In the genomic region with DNA sequence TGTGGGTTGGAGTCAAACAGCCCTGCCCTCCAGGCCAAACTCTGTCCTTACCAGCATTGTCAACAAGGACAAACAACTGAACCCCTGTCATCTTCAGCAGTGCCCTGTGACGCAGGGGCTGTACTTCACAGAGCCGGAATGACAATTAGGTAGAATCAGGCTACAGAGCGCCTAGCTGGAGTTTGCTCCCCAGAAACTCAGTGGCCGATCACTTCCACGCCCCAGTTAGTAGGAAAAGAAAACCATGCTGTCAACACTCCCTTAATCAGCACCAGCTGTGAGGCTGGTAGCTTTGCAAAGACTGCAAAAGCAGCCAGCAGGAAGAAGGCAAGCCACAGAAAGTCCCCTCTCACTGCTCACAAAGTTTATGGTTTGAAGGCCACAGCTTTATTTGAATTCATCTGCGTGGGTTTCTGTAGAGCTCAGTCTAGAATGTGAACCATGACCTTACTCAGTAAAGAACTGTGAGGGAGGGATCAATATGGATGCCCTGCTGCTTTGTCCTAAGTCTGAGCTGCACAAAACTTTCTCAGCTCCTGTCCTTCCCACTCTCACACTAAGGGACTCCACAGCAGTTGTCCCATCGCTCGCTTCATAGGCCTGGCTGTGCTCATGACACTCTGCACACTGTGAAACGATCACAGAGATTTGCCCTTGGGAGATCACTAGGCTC, we compare ENCODE assay signal across 11 mouse cellular contexts. TPM values are rescaled to one million over a fixed set of nuclear protein-coding genes. Genes with fewer than 3 reads are reported as not detected.
DNase-seq lines count a peak whose midpoint lies in the region; ATAC-seq and TF ChIP-seq lines count a peak whose summit lies in the region.
"Had no signal": no experiment of that assay in that cellular context is flagged by ENCODE, and none has a peak within 500 bp of the region (broad histone marks: within the 10 kb centered on the region; RNA-seq: fewer than 3 reads in every experiment).

No protein-coding gene starts in this region.

- no peak for TF ChIP-seq CTCF in kidney, postnatal 0 days (IDR thresholded peaks at IDR 0.05; ENCODE audit: low read depth)

- H3K4me3 ChIP-seq in kidney, postnatal 0 days (replicated peaks; ENCODE audit: low read depth, low read length), result no peak overlapping the region

- intact Hi-C loops in heart, postnatal 36 days (cut with DNase I), result loop anchor here (10.0 kb wide), 1 partner anchor 62 kb away; no protein-coding TSS in a partner anchor

- no peaks in the 10 kb centered on the region for H3K9me3 ChIP-seq in kidney, postnatal 0 days (replicated peaks; ENCODE audit: low read length)

- no peaks in the 10 kb centered on the region for H3K36me3 ChIP-seq in kidney, postnatal 0 days (ENCODE audit: insufficient read depth, low read length)

- H3K4me2 ChIP-seq in kidney, postnatal 0 days (ENCODE audit: low read length), result no peak overlapping the region

- 33% methylated on average over 9 of the region's 9 CpGs for WGBS in kidney, postnatal 0 days

- H3K9ac ChIP-seq in kidney, postnatal 0 days (ENCODE audit: low read depth, low read length), result no peak overlapping the region

- no peak for ATAC-seq in kidney, postnatal 0 days (replicated peaks; ENCODE audit: low FRiP score, low read depth)
- no peak for ATAC-seq in CD4-positive, CD25-positive, alpha-beta regulatory T cell, adult 4 months

- 0 out of 2 replicates have a peak overlapping the region, but pooled peaks have one; percentile 13 for H3K27ac ChIP-seq in kidney, postnatal 0 days

- no peaks in the 10 kb centered on the region for H3K4me1 ChIP-seq in kidney, postnatal 0 days (replicated peaks; ENCODE audit: insufficient read depth, low read length)

- no peaks in the 10 kb centered on the region for H3K27me3 ChIP-seq in kidney, postnatal 0 days (ENCODE audit: insufficient read depth, low read length)

- DNase-seq in adrenal gland, postnatal 14 days, result peak; percentile 7
- no peak for DNase-seq in adrenal gland, postnatal 4 days (ENCODE audit: low spot score in 2 of 2)
- peak; percentile 72 for DNase-seq in kidney, postnatal 0 days (ENCODE audit: low spot score)
- no peak for DNase-seq in kidney, postnatal 14 days
- peak; percentile 79 for DNase-seq in embryo, embryonic 10 days (ENCODE audit: low spot score)
- peak; percentile 39 to 42 for DNase-seq in heart, postnatal 36 days
- DNase-seq in thymus, postnatal 25 days, result no peak

RNA-seq across cellular contexts. Expression of a gene that starts 26.6 kb away (rescaled TPM):
- 10.1 and 12.8 TPM in 2 replicates for total RNA-seq in adrenal gland, postnatal 14 days (2021)
- 10 to 100 TPM; 10.9 to 11.6 TPM for total RNA-seq in adrenal gland, postnatal 4 days (2021)
- polyA plus RNA-seq in kidney, postnatal 0 days (2015; fragmentation: Nextera tagmentation; extraction: Ambion mirVana), result 2.6 and 3.1 TPM in 2 replicates
- 1 to 10 TPM; 1.2 to 1.7 TPM for total RNA-seq in heart, postnatal 36 days (2021)
- polyA plus RNA-seq in CD4-positive, CD25-positive, alpha-beta regulatory T cell, adult 4 months (2017; shearing (Covaris generic)), result not detected

RNA-seq across cellular contexts. Expression of a gene that starts 44.1 kb away (rescaled TPM):
- 3.1 TPM in 1 of 2 replicates, not detected in the other for total RNA-seq in adrenal gland, postnatal 14 days (2021)
- total RNA-seq in adrenal gland, postnatal 4 days (2021), result 1 to 10 TPM in 1 of 2 experiments, under 1 TPM in 1; 0.25 to 1.5 TPM
- polyA plus RNA-seq in kidney, postnatal 0 days (2015; fragmentation: Nextera tagmentation; extraction: Ambion mirVana), result not detected in 2 replicates
- under 1 TPM; 0.16 to 0.19 TPM for total RNA-seq in heart, postnatal 36 days (2021)
- polyA plus RNA-seq in CD4-positive, CD25-positive, alpha-beta regulatory T cell, adult 4 months (2017; shearing (Covaris generic)), result not detected
- polyA plus RNA-seq: cortical plate, adult 2 months; neural tube, embryonic 14.5 days had no signal

RNA-seq across cellular contexts. Expression of a gene that starts 57.0 kb away (rescaled TPM):
- not detected in 2 replicates for total RNA-seq in adrenal gland, postnatal 14 days (2021)
- not detected for total RNA-seq in adrenal gland, postnatal 4 days (2021)
- not detected in 2 replicates for polyA plus RNA-seq in kidney, postnatal 0 days (2015; fragmentation: Nextera tagmentation; extraction: Ambion mirVana)
- not detected for total RNA-seq in heart, postnatal 36 days (2021)
- polyA plus RNA-seq in CD4-positive, CD25-positive, alpha-beta regulatory T cell, adult 4 months (2017; shearing (Covaris generic)), result not detected
- total RNA-seq: liver, adult 2 months had no signal
- polyA plus RNA-seq: cortical plate, adult 2 months; liver, adult 2 months; neural tube, embryonic 14.5 days had no signal

Comparison
In these comparisons a context has a peak if more than half of its experiments do, and no peak if none do; other contexts are left out.
1. DNase-seq: peak in adrenal gland, postnatal 14 days (single experiment), kidney, postnatal 0 days (single experiment), embryo, embryonic 10 days (single experiment) and heart, postnatal 36 days (2 of 2); none in adrenal gland, postnatal 4 days (0 of 2), kidney, postnatal 14 days (single experiment) and thymus, postnatal 25 days (single experiment).